Mouse (Mus musculus) midbrain, embryonic 16.5 days (tissue): ENCODE data around the gene Rasl10b. TPM values are rescaled to one million over a fixed set of nuclear protein-coding genes. Genes with fewer than 3 reads are reported as not detected.

Source experiments
- ATAC-seq: fragments of 200-750 bp; cut with Nextera tagmentation; 2 replicates; pipeline ENCODE4 v1.8.0; 2017; ENCODE audit warnings: moderate TSS enrichment
- H3K27ac ChIP-seq: fragments of 300-500 bp; sonication (generic); 2 replicates; pipeline ENCODE4 v1.5.1; 2014; ENCODE audit warnings: mild to moderate bottlenecking, low read length, mixed read lengths
- H3K27me3 ChIP-seq: fragments of 300-500 bp; sonication (generic); 2 replicates; pipeline ENCODE4 v1.6.1; 2014; ENCODE audit warnings: low read depth, low read length, mixed read lengths; ENCODE audit not compliant: control insufficient read depth, insufficient read depth
- H3K36me3 ChIP-seq: fragments of 300-500 bp; sonication (generic); 2 replicates; pipeline ENCODE4 v1.6.1; 2014; ENCODE audit warnings: mild to moderate bottlenecking, low read length, moderate library complexity, mixed read lengths; ENCODE audit not compliant: control insufficient read depth, insufficient read depth
- H3K4me1 ChIP-seq: fragments of 300-500 bp; sonication (generic); 2 replicates; pipeline ENCODE4 v1.6.1; 2014; ENCODE audit warnings: mild to moderate bottlenecking, low read length, mixed read lengths; ENCODE audit not compliant: control insufficient read depth, insufficient read depth
- H3K4me2 ChIP-seq: fragments of 300-500 bp; sonication (generic); 2 replicates; pipeline ENCODE4 v1.6.1; 2014; ENCODE audit warnings: mild to moderate bottlenecking, low read length, mixed read lengths
- H3K4me3 ChIP-seq: fragments of 300-500 bp; sonication (generic); 2 replicates; pipeline ENCODE4 v1.5.1; 2014; ENCODE audit warnings: low read depth, mild to moderate bottlenecking, low read length, moderate library complexity, mixed read lengths
- H3K9ac ChIP-seq: fragments of 300-500 bp; sonication (generic); 2 replicates; pipeline ENCODE4 v1.6.1; 2014; ENCODE audit warnings: low read depth, low read length, mixed read lengths
- H3K9me3 ChIP-seq: fragments of 300-500 bp; sonication (generic); replicated peaks from 2 replicates; pipeline ENCODE4 v1.6.1; 2014; ENCODE audit warnings: mild to moderate bottlenecking, low read length, mixed read lengths; ENCODE audit not compliant: control insufficient read depth, poor library complexity, severe bottlenecking
- WGBS: fragments of 180-500 bp; shearing (Covaris S2); extraction: QIAGEN DNeasy Blood & Tissue Kit; methylation state at CpG from one replicate; pipeline ENCODE4 v1.1.7; 2014; 5-methylcytosine and 5-hydroxymethylcytosine counted together
- polyA plus RNA-seq: library from polyadenylated mRNA; unstranded; fragments of >200 nt; fragmentation: Nextera tagmentation; extraction: Ambion mirVana; gene quantifications from 2 replicates; pipeline ENCODE4 v1.2.1, GENCODE M21; 2015

Rasl10b gene
- polyA plus RNA-seq, 1 experiment from 2014 or later = 32.9 TPM

DNA sequence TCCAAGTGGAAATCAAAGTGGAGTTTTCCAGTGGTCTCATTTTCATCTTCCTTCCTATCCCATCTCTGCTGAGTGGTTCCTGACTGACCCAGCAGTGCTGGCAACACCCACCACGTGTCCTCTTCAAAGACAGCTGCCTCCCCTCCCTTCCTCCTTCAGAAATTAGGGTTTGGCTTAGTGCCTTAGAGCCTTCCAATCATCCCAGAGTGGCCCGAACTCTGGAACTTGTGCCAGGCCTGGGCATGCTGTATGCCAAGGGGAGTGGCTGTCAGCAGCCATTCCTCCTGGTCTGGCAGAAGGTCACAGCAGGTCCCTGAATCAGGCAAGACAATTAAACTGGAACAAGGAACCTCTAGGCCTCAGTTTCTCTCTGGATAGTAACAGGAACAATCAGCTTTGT is 57.0 kb downstream of the Rasl10b start:
- Histone ChIP-seq H3K27me3 (peaks cover 17% of the 10 kb centered on the region), H3K9ac (no peak overlapping the region), H3K4me2 (no peak overlapping the region), H3K27ac (no peak overlapping the region), H3K36me3 (no peaks in the 10 kb centered on the region), H3K4me1 (peaks cover 9% of the 10 kb centered on the region; the same call in 1 of the 2 replicates), H3K4me3 (no peak overlapping the region), H3K9me3 (no peaks in the 10 kb centered on the region)
- no peak for ATAC-seq
- WGBS = 26% methylated on average over 2 of the region's 2 CpGs

- Histone ChIP-seq H3K4me3 (no peak overlapping the region), H3K4me2 (no peak overlapping the region), H3K27ac (no peak overlapping the region), H3K9me3 (no peaks in the 10 kb centered on the region), H3K27me3 (peaks cover 13% of the 10 kb centered on the region), H3K36me3 (no peaks in the 10 kb centered on the region), H3K9ac (no peak overlapping the region), H3K4me1 (peaks cover 14% of the 10 kb centered on the region)
- 47% methylated on average over 11 of the region's 11 CpGs for WGBS
- no peak for ATAC-seq
These were observed 58.2 kb downstream of the Rasl10b start for GRCm38 (mm10) chr11:83467120-83467652.

DNA sequence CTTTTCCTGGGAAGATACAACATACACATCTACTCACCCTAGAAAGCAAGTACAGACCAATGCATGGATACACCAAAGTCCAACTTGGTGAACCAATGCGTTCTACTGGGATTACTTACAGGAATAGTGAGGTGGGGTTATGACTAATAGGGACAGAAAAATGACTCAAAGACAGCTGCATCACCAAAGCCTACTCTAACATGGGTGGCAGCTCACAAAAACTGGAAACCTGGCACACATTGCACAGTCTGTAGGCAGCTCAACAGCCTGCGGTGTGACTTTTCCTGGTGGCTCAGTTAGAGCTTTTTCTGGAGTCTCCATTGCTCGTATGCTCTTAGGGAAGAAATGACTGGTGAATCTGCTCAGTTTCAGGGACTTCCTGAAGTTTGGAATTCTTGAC is 59.8 kb downstream of the Rasl10b start:
- Histone ChIP-seq H3K4me1 (peaks cover 7% of the 10 kb centered on the region), H3K4me2 (no peak overlapping the region), H3K27me3 (peaks cover 10% of the 10 kb centered on the region), H3K9me3 (no peaks in the 10 kb centered on the region), H3K4me3 (no peak overlapping the region), H3K9ac (no peak overlapping the region), H3K36me3 (no peaks in the 10 kb centered on the region), H3K27ac (no peak overlapping the region)
- WGBS = 96% methylated on average over 3 of the region's 3 CpGs
- no peak for ATAC-seq

Other genes with a start within 250 kb of the Rasl10b start
- 0.14 TPM in 1 of 2 replicates, not detected in the other for gene Slfn4, start 234.0 kb upstream of the Rasl10b start, polyA plus RNA-seq
- gene Slfn3, start 217.8 kb upstream of the Rasl10b start, polyA plus RNA-seq = 0.14 TPM in 1 of 2 replicates, not detected in the other
- gene Slfn14, start 122.4 kb upstream of the Rasl10b start, polyA plus RNA-seq = not detected in 2 replicates
- 135 and 137 TPM in 2 replicates for gene Ap2b1, start 110.1 kb upstream of the Rasl10b start, polyA plus RNA-seq
- gene Pex12, start 106.6 kb upstream of the Rasl10b start, polyA plus RNA-seq = 16.1 and 16.2 TPM in 2 replicates
- 0.44 and 0.61 TPM in 2 replicates for gene Gas2l2, start 20.3 kb downstream of the Rasl10b start, polyA plus RNA-seq
- 0.57 and 0.64 TPM in 2 replicates for gene 1700020L24Rik, start 28.5 kb downstream of the Rasl10b start, polyA plus RNA-seq
- gene Mmp28, start 53.9 kb downstream of the Rasl10b start, polyA plus RNA-seq = 2.6 and 2.7 TPM in 2 replicates
- gene Taf15, start 63.9 kb downstream of the Rasl10b start, polyA plus RNA-seq = 10.9 and 13.0 TPM in 2 replicates
- not detected in 2 replicates for gene Heatr9, start 113.0 kb downstream of the Rasl10b start, polyA plus RNA-seq
- not detected in 2 replicates for gene Ccl5, start 121.4 kb downstream of the Rasl10b start, polyA plus RNA-seq
- gene Ccl9, start 169.5 kb downstream of the Rasl10b start, polyA plus RNA-seq = 1.1 and 1.5 TPM in 2 replicates
- gene Ccl6, start 183.9 kb downstream of the Rasl10b start, polyA plus RNA-seq = 0.88 and 2.0 TPM in 2 replicates
- not detected in 2 replicates for gene Rpl9-ps1, start 236.5 kb downstream of the Rasl10b start, polyA plus RNA-seq
- gene Ccl3, start 240.2 kb downstream of the Rasl10b start, polyA plus RNA-seq = 0.75 and 1.5 TPM in 2 replicates